Mouse (Mus musculus): ENCODE measurements around the gene Tubgcp2.
A peak's percentile ranks its signal among the peaks of the same experiment; 100 is the strongest.

Gene Tubgcp2

GRCm38 (mm10) chr7:139978278-139978892 is 58.1 kb downstream of the Tubgcp2 start, which contains the start of gene 6430531B16Rik:
Gene 6430531B16Rik (minus strand): TSS chr7:139978755.
- DNase-seq = peak; percentile 80

GRCm38 (mm10) chr7:139975471-139975870 is 61.0 kb downstream of the Tubgcp2 start:
- no peak for DNase-seq

DNA sequence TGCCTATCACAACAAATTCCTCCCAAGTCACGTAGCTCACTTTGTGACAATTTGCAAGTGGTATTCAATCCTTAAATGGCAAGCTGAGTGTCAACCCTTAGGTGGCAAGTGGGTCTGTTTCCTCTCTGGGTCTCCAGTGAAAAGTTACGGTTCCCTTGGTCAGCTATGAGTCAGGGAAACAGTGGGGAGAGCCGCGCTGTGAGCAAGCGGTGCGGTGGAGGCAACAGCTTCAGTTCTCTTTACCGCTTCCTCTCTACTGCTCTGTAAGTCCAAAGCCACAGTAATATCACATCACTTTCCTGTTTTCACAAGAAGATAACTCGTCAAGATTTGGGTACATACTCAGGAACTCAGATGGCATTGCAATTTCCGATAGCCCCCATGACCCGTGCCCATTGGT is 62.2 kb downstream of the Tubgcp2 start:
- DNase-seq = no peak

DNA sequence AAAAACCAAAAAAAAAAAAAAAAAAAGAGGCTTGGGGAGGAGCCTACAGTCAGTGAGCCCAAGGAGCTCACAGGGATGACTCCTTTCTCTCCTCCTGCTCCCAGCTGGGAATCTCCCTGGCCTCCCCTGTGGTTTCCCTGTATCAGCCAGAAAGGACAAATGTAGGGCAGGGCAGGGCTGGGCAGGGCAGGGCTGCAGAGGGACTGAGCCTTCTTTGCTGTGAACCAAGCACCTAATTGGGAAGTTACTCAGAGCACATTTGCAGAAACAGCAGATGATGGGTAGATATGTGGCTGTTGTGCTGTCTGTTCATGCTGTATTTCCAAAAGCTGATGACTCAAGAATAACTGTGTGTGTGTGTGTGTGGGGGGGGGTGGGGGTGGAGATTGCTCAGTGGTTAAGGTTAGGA is 63.5 kb downstream of the Tubgcp2 start:
- no peak for DNase-seq

GRCm38 (mm10) chr7:139971436-139971835 is 65.0 kb downstream of the Tubgcp2 start:
- no peak for DNase-seq

DNA sequence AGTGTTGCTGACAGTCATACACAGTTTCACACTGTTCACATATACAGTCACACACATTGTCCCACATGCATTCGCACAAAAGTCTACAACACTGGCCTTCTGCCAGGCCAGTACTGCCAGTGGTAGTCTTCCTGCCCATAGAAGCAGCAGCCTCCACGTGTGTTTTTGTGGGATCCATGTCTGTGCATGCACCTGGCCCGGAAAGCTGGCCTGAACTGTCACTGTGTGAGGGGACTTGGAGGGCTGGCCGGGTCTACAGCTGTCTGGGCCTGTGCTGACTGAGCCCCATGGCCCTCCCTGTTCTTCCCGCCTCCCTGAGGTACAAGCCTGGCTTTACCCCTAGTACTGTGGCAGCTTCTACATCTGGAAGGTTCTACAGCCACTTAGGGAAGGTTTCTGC is 65.5 kb downstream of the Tubgcp2 start:
- DNase-seq = no peak

DNA sequence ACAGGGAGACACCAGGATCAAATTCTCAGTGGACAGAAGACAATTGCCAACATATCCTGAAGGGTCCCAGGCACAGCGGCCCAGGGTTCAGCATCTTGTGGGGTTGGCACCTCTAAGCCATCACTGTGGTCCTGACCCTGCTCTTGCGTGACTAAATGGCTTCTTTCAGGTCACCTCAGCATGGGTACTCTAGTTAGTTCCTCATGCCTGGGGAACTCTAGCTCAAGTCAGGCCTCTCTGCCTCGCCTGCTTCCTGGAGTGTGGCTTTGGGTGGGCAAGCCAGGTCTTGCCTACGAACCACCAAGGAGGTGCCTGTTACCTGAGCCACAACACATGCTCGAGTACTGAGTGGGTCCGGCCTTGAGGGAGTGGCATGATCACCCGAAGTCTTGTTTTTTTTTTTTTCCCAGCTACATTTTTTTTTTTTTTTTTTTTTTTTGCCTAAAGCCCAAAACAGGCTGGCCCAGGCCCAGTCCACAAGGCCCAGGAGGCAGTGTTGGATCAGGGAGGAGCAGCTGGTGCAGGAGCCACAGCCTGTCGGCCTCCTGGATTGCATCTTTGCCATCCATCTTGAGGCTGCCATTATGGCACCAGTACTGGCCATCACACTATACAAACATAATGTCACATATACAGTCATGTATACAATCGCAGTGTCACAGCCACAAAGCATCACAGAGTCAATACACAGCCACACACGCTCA is 66.1 kb downstream of the Tubgcp2 start:
- DNase-seq = no peak

- DNase-seq = peak; percentile 86
These were observed 66.9 kb downstream of the Tubgcp2 start for GRCm38 (mm10) chr7:139969348-139970130.

GRCm38 (mm10) chr7:139968428-139968827 is 68.0 kb downstream of the Tubgcp2 start:
- no peak for DNase-seq

DNA sequence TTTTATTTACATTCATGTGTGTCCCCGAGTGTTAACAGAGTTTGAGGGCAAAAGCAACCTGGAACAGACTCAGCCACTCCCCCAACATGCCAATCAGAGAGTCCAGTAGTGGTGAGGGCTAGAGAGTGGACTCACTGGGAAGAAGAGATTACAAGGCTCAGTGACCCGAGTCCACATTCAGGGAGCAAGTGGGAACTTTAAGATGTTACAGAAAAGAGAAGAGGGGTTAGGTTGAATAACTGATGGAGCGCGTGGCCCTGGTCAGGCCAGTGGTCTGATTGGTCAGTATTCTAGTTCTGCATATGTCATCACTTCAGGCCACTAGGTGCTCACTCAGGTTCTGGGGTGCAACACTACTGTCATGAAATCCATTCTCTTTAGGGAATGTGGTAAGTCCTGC is 69.3 kb downstream of the Tubgcp2 start:
- no peak for DNase-seq

DNA sequence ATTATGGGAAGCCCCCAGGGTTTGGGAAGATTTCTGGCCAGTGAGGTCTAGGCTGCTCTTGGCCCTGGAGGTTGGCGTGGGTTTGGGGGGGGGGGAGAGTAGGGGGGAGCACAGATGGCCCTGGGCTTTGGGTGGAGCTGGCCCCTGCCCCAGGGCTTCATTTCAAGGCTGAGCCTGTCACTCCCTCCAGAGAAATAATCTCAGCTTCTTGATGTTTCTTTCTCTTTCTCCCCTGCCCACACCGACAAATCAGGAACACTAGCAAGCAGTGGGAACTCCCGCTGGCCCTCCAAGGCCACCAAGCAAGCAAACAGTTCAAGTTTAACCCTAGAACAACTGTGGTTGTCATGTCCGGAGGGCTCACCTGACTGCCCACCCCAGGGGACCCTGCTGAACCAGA is 72.7 kb downstream of the Tubgcp2 start:
- no peak for DNase-seq

- no peak for DNase-seq
These were observed 75.3 kb downstream of the Tubgcp2 start for GRCm38 (mm10) chr7:139961141-139961540.

DNA sequence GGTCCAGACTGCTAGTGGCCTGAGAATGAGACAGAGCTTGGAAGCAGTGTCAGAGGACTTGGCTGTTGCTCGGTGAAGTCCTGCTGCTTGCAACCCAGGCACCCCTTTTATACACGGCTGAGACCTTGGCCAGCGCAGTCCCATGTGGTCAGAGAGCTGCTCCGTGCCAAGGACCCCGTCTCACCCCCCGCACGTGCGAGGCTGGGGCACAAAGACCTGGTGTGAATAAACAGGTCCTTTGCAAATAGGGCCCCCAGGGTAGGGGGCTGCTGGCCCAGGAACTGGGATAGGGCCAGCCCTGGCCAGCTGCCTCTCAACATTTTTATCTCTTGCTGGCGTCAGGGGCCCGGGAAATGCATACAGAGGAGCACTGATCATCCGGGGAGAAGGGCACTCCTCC is 78.5 kb downstream of the Tubgcp2 start:
- no peak for DNase-seq

GRCm38 (mm10) chr7:139957437-139957836 is 79.0 kb downstream of the Tubgcp2 start:
- DNase-seq = no peak

DNA sequence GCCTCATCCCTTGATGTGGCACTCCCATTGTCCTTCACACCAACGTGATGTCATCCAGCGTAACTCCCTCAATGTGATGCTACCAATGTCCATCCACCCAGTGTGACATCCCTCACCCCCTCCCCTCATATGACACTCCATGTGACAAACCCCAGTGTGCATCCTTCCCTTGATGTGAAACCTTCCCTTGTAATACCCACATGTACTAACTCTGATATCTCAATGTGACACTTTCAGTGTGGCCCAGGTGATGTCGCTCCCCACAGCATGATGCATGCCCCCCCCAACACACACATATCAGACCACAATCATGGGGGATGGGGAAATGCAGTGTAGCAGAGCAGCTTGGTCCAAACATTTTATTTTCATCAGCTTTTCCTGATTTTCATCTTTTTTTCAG is 79.8 kb downstream of the Tubgcp2 start:
- DNase-seq = no peak

GRCm38 (mm10) chr7:139955505-139955904 is 81.0 kb downstream of the Tubgcp2 start:
- no peak for DNase-seq

DNA sequence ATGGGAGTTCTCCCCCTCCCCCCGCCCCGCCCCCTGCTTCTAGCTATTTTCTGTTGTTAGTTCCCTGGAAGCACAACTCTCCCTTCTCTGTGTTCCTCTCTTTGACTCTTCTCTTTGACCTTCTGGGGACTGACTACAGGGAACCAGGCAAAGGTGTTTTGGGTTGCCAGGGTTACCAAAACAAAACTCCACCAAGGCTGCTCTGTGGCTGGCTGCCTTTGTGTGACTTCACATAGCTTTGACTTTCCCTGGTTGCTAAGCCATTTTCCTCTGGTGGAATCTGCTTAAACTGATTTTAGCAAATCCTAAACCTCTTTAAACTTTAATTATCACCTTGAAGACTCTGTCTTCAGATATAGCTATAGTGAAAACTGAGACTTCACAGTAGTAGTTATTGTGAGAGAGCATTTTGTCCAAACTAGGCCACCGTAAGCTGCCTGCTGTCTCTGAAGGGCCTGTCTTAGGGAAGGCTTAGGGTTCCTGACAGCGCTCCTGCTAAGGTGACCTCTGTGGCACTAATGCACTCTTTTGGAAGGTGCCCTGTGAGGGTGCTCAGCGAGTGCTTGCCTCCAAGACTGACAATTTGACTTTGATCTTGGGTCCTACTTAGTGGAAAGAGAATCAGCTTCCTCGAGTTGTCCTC is 84.4 kb downstream of the Tubgcp2 start:
- DNase-seq = no peak

GRCm38 (mm10) chr7:139951079-139951478 is 85.4 kb downstream of the Tubgcp2 start:
- DNase-seq = no peak

DNA sequence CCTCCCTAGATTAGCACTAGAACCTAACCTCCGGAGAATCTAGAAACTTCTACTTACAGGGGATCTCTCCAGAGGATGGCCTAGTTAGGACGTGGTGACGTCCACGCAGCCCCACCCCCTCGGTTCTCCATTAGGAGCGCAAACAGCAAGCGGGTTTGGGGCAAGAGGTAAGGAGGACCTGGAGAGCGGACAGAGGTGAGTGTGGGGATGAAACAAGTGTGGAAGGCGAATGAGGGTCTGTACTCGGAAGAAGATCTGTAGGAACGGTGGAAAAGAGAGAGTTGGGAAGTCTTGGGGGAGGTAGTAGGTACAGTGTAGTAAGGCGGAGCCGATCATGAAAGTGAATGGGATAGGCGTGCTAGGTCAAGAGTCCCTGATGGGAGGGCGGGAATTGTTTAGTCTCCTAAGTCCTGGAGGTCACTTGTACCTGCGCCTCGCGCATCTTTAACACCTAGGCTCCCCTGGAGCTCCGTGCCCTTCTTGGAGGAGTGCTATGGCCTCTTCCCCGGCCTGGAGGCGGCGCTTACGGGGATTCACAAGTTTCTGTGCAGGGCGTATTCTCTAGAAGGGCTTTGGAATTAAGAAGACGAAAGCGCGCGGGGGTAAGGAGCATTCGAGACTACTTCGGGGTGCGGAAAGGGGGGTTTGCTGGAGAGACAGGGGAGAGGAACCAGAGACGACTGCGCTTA is 86.0 kb downstream of the Tubgcp2 start:
- DNase-seq = no peak

DNA sequence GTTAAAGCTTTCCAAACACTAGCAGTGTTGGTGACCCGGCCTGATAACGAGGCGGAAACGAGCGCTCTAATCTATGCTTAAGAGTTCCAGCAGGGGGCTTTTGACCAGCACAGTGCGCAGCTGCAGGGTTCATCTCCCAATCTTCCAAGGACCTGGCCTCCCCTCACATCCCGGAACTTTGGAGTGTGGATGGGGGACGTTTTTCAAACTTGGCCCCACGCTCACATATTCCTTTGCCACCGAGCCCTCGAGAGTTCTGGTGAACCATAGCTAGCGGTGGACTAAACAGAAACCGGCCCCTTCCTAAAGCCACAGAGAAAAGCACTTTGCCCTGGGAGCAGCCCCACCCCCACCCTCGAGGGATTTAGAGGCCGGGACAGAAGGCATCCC is 86.6 kb downstream of the Tubgcp2 start:
- no peak for DNase-seq

DNA sequence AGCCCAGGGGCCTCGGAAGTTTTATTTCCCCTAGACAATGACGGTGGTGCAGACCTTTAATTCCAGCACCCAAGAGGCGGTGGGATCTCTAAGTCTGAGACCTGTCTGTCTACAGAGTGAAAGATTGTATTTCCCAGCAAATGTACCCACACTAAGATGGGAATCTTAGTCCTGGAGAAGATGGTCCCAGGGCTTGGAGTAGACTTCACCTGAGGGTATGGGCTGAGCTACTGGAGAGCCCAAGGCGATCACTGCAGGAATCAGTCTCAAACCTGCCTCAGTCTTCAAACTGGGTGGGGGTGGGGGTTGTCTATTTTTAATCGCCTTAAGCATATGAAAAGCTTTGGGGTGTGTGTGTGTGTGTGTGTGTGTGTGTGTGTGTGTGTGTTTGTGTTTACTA is 90.4 kb downstream of the Tubgcp2 start:
- DNase-seq = no peak
